Mouse (Mus musculus) cerebellum, adult 11-12 months (tissue): ENCODE measurements at regions not wholly inside any gene's neighbourhood (a gene's known extent, or its start where the extent isn't known, plus 50 kb on each side); places are given as distances from the start of the nearest gene placed in this dataset.

Experiments
- DNase-seq: peaks from one replicate; pipeline ENCODE4 v3.0.0; 2022

GRCm38 (mm10) chr1:122607309-122607708 lies 1039.5 kb upstream of the Ddx18 start:
- DNase-seq: no peak

GRCm38 (mm10) chr1:122575954-122576353 lies 1008.2 kb upstream of the Ddx18 start:
- no peak for DNase-seq

GRCm38 (mm10) chr1:122551596-122551995 lies 983.8 kb upstream of the Ddx18 start:
- DNase-seq: no peak

DNA sequence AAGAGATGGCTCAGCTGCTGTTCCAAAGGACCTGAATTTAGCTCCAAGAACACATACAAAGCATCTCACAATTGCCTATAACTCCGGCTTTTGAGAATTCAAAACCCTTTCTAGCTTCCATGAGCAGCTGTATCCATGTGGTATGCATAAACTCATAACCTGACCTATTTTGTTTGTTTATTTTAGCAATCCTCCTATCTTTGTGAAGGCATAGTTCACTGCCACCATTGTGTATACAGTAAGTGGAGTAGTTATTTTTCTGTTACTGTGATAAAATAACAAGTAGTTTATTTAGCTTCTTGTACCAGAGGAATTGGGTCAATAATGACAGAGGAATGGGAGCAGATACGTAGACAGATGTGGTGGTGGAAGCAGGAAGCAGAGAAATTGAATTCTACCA lies 941.8 kb upstream of the Ddx18 start:
- no peak for DNase-seq

- no peak for DNase-seq
Measured at GRCm38 (mm10) chr1:122501707-122502106, 933.9 kb upstream of the Ddx18 start.

DNA sequence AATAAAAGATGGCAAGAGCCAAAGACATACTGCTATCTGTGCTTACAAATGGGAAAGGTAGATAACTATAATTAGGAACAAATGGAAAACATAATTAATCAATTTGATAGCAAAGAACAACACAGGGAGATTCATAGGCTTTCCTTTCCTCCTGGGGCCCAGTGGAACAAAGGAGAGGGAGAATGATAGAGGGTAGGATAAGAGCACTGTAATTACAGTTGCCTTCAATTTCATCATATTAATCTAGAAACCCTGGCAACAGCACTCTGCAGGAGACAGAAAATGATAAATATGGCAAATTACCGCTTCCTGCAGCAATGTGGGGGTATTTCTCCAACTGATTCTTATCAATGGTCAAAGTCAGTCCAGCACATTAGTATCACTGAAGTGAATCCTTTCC lies 910.2 kb upstream of the Ddx18 start:
- DNase-seq: no peak

GRCm38 (mm10) chr1:122463931-122464330 lies 896.1 kb upstream of the Ddx18 start:
- DNase-seq: peak; percentile 74

DNA sequence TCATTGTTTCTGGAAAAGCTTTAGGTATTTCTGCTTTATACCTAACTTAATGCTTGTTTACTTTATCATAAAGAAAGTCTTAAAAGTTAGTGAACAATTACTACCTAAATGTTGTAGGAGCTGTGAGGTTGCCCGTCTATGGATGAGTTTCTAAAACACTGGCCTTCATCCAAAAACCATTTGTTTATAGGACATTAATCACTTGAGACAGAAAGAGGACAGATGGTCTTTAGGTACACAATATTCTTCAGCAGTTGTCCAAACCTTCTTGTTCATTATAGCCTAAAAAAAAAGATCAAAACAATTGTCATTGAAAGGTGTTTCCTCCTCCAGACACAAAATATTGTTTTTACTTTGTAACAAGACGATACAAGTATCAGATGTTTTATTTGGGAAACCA lies 891.3 kb upstream of the Ddx18 start:
- DNase-seq: no peak

DNA sequence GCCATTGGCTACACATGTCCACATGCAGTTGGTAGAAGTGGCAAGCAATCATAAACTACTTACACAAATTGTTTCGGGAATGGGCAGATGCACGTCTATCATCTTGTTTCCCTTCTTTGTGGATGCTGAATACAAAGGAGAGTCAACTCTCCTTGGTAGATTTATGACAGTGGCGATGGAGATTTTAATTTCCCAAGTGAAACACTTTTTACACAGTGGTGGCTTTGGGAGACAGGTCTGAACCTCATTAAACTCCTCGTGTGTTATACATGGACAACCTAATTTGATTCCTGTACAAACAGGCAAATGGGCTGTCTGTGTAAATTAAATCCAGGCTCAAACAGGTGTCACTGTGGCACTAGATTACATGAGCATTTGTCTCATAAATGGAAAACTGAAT lies 887.1 kb upstream of the Ddx18 start:
- no peak for DNase-seq

GRCm38 (mm10) chr1:122453617-122454016 lies 885.8 kb upstream of the Ddx18 start:
- DNase-seq: no peak

DNA sequence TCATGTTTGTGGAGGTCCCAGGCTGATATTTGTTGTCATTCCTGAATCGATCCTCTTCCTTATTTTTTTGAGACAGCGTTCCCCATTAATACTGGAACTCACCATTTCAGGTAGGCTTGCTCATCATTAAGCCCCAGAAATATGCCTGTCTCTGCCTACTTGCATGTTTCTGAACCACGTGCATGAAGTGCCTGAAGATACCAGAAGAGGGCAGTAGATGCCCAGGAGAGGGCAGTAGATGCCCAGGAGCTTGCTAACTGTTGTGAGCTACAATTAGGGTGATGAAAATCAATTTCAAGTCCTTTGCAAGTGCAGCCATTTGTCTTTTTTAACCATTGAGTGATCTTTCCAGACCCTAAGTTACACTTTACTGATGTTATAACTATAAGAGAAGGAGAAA lies 871.6 kb upstream of the Ddx18 start:
- no peak for DNase-seq

DNA sequence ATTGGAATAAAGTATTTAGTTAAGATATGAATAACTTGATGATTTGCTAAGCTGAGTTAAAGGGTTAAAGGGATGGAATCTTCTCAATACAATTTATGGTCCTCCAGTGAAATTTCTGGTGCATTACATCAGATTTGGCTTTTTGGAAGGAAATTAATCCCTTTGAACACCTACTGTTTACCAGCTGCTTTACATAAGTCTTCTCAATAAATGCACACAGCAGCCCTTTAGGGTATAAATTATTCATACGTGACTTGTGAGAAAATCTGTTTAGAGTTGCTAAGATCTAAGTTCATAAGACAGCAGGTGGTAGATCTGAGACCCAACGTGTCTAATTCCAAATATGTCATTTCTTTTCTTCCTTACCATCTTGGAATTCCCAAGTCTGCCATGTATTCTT lies 855.7 kb upstream of the Ddx18 start:
- DNase-seq: no peak

DNA sequence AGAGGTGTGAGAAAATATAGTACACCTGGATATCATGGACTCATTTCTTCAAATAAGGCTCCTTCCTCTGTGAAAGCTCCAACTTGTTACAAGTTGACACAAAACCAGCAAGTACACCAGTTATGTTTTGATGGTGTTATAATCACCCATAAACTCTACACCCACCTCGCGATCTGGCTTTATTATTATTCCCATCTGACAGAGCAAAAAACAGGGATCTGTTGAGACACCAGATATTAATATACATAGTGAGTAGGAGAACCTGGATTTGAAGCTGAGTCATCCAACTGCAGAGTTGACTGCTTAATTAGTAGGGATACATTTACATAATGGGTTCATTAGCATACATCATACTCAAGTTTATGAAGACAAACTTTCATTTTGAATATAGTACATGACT lies 828.6 kb upstream of the Ddx18 start:
- DNase-seq: no peak

GRCm38 (mm10) chr1:122393660-122394355 lies 826.0 kb upstream of the Ddx18 start:
- no peak for DNase-seq

DNA sequence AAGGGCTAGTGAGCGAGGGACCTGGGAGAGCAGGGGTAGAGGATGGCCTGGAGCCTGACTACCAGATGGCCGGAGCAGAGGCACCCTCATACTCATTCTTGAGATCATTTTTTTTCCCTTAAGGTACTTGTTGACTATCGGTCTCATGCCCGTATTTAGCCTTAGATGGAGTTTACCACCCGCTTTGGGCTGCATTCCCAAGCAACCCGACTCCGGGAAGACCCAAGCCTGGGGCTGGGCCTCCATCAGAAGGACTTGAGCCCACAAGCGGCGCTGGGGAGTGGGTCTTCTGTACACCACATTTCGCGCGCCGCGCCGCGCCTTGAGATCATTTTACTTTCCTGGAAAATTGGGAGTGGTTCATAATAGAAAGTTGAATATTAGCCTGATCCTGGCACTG lies 789.2 kb upstream of the Ddx18 start:
- DNase-seq: peak; percentile 87

- DNase-seq: no peak
Measured at GRCm38 (mm10) chr1:122351530-122351929, 783.7 kb upstream of the Ddx18 start.

DNA sequence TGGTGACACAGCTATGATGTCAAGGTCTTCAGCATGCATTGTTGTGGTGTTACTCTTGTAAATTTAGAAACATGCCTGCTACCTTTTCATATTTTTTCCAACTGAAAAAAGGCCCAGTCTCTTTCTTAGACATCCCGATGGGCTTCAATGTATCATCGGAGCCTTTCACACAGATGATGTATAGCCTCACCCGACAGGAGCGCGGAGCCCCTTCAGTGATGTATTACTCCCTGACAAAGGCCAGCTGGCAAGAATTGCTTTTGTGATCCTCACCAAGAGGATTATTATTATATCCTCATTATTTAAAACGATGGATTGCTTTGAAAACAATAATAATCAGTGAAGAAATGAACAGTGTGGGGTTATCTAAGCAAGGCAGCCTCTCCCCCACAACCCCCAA lies 765.5 kb upstream of the Ddx18 start:
- no peak for DNase-seq

- DNase-seq: no peak
Measured at GRCm38 (mm10) chr1:122328276-122328675, 760.5 kb upstream of the Ddx18 start.
